Mouse (Mus musculus) WW6 (cell line): ENCODE results near the gene Slc6a21.

ENCODE experiments used
- DNase-seq: peaks from one replicate; pipeline ENCODE4 v3.0.0-alpha.2; 2013; ENCODE audit warnings: low read depth, low spot score

Slc6a21 gene

DNA sequence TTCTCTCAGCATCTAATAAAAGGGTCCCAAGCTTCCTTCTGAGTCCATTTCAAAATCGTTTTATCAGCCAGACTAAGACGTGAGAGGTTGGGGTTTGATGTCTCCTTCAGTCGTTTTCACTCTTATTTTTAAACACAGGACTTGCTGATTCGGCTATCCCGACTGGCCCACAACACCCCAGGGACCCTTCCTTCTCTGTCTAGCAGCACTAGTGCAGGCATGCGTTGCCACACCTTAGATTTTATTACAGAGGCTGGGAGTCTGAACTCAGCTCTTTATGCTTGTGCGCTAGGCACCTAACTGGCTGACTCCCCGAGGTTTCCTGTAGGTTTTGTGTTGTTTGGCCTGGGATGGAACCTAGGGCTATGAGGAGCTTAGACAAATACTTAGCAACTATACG lies 36.2 kb downstream of the Slc6a21 start:
- DNase-seq = no peak

DNA sequence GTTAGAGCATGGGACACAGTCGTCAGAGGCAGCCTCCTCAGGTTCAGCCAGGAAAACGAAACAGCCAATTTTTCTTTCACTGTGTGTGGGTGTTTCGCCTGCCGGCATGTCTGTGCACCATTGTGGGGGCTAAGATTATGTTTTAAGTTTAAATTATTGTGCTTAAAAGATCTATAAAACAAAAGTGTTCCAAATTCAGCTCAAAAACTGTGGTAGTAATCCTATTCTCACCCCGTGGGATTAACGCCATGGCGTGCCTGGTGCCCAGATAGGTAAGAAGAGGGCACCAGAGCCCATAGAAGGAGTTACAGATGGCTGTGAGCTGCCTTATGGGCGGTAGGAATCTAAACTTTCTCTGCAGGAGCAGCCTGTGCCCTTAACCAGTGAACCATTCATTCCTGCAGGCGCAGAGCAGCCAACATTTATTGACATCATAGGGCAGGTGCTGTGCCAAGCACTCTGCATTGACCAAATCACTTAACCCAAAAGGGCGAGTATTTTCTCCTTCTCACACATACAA lies 37.9 kb downstream of the Slc6a21 start:
- DNase-seq = no peak

DNA sequence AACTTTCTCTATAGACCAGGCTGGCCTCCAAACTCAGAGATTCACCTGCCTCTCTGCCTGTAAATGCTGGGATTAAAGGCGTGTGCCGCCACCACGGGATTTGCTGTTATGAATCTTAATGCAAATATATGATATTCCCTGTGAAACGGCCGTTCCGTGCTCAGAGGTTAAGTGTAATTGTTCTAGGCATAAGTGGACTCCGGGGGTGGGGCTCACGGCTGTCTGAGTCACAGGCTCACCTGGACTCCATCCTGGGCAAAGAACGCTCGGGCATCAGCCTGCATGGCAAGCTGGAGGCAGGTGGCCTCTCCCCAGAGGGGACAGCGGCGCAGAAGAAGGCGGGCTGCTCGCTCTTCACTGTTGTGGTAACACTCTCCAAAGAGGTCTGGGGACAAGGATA lies 39.2 kb downstream of the Slc6a21 start:
- DNase-seq = no peak

DNA sequence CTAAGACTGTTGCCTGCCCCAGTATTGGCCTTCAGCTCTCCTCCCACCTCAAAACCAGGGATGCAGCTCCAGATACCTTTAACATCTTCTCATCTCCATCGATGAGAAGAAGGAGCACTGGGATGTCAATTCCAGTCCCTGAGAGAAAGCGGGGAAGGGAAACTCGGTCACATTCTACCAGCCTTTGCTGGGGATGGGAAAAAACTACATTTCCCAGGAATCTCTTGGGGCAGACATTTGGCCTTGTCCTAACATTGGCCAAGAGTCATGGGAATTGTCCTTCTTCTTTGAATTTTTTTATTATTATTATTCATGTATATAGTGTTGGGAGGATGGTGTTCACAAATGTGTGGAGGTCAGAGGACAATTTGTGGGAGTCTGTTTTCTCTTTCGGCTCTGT lies 44.9 kb downstream of the Slc6a21 start:
- no peak for DNase-seq

DNA sequence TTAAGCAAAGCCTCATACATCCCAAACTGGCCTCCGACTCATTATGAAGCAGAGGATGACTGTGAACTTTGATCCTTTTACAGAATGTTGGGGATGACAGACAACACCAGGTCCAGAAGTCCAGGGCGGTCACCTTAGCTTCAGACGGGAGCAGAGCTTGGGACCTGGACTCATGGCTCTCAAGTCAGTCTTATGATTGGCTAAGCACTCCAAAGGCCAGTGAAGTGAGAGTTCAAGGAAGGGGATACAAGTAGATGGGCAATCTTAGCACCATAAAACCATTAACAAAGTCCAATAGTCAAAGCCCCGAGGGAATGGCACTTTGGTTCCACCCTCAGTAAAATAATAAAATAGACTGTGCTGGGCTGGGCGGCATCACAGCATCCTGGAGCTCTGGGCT lies 45.8 kb downstream of the Slc6a21 start:
- no peak for DNase-seq

DNA sequence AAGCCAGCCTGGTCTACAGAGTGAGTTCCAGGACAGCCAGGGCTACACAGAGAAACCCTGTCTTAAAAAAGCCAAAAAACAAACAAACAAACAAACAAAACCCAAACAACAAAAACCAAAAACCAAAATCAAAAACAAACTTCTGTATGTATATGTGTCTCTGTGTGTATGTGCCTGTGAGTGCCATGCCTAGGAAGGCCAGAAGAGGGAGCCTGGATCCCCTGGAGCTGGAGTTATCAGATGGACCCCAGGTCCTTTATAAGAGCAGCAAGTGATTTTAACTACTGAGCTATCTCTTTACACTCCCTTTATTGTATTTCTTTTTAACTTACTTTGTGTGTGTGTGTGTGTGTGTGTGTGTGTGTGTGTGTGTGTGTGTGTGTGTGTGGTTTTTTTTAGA lies 48.5 kb downstream of the Slc6a21 start:
- no peak for DNase-seq

DNA sequence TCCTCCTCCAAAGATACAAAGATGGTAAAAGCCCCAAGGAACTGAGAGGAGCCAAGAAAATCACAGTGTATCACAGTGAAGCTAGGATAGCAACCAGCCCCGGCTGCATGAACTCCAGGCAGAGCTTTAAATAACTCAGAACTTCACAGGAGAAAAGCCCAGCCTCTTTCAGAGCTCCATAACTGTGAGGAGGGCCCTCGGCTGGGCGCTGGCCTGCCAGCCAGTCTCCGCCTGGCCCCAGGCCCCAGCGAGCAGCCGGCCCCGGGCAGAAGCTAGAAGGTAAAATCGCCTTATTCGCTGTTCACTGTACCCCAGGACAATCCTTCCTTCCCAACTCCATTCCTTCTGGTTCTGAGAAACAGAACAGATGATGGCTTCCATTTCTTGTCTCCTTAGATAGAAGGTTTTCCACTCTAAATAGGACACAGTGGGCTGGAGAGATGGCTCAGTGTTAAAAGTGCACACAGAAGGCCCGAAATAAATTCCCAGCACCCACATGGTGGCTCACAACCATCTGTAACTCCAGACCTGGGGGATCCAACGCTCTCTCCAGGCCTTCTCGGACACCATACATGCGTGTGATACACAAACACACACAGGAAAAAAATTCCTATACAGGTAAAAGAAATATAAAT lies 51.6 kb downstream of the Slc6a21 start:
- no peak for DNase-seq

DNA sequence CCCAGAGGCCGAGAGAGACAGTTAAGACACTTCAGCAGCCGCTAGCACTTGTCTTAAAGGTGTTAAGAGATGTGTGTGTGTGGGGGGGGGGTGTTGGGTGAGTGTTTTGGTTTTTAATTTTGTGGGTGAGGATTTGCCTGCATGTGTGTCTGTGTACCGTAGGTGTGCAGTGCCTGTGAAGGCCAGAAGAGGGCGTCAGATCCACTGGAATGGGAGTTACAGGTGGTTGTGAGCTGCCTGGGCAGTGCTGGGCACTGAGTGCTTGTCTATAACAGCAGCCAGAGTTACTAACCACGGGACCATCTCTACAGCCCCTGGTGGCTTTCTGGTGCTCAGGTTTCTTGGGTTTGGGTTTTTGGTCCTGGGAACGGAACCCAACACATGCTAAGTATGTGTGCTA lies 54.2 kb downstream of the Slc6a21 start:
- no peak for DNase-seq

DNA sequence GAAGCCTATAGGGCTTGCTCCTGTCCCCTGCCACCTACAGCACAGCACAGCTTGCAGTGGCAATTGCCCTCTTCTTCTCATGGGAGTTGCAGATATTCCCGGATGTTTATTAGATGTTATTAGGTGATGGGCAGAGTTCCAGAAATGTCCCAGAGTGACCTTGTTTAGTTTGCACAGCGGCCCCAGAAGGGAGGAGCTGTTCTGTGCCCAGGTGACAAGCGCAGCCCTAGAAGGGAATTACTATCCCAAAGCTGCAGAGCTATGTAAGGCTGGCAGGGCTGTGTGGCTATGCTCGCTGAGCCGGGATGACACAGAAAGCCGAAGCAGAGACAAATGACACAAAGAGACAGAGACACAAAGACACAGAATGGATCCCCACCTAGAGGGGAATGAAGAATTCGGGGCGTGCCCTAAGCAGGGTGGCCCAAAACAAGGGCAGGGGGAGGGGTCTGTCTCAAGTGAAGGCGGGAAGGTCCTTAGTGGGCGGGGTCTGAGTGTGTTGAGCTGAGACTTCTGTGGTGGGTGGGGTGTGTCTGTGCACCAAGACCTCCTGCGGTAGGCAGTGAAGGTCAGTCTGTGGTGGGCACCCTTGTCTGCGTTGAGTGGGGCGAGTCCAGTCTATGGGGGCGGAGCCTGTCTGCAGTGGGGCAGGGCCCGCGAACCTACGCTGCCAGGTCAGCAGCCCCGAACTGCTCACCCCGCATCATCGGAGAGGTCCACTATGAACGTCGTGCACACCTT lies 55.5 kb downstream of the Slc6a21 start:
- peak; percentile 77 for DNase-seq

DNA sequence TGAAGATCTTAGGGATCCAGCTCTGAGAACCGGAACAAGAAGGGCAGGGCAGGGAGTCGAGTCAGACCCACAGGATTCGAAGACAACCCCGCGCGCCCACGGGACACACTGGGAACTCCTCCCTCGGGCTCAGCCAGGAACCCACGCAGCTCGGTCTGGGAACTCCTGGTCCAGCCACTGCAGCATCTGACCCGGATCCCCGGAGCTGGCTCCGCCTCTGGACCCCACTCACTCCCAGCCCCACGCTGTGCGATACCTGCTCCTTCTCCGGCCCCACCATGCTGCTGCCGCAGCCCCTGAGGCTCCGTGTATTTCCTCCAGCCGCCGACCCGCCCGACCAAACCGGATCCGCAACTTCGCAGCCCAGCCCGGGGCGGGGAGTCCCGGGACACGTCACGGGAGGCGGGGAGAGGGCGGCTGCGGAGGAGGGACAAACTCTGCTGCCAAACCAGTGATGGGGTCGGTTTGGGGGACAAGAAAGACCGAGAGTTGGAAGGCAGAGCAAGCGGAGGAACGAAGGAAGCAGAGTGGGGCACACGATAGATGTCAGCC lies 56.2 kb downstream of the Slc6a21 start, which contains the start of gene Trpm4:
Trpm4 (minus strand) TSS at position 350 of the 552 bp plus-strand sequence.
- no peak for DNase-seq

DNA sequence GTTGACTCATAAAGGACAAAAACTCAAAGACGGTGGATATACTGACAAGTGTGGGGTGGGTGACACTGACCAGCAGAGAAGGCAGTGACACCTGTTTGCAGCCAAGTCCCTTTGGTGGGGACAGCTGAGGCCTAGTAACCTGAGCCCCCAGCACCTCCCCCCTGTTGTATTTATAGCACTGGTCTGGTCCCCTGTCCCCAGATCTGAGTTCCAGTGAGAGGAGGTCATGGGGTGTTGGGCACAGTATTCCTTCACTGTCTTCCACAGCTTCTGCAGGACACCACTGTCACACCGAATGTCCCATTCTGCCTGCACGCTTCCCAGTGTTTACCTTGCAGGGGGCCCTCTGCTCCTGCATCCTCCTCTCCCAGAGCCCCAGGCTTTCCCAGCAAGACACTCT lies 57.3 kb downstream of the Slc6a21 start:
- no peak for DNase-seq

DNA sequence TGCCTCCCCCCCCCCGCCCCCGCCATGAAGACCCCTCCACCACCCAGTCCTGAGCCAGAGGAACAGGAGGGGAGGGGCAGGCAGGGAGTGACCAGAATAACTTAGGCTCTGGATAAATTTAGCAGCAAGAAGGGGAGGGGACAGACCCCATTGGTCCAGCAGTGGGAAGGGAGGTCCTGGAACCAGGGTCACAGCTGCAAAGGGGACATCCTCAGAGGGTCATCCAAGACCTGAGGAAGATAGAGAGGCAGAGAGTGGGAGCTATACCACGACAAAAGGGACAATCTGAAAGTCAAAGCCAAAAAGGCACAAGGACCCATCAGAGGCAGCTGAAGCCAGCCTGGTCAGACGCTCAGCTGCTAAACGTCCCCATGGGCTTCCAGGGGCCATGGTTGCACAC lies 57.7 kb downstream of the Slc6a21 start, which contains the start of gene Hrc:
Hrc (plus strand) TSS at position 235 of the 400 bp plus-strand sequence.
- DNase-seq = no peak

DNA sequence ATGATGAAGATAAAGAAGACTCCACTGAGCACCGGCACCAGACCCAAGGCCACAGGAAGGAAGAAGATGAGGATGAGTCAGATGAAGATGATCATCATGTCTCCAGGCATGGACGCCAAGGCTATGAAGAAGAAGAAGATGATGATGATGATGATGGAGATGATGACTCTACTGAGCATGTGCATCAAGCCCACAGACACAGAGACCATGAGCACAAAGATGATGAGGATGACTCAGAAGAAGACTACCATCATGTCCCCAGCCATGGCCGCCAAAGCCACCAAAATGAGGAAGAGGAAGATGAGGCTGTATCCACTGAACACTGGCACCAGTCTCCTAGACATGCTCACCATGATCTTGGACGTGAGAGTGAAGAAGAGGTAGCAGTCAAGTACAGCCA lies 59.0 kb downstream of the Slc6a21 start:
- DNase-seq = no peak

DNA sequence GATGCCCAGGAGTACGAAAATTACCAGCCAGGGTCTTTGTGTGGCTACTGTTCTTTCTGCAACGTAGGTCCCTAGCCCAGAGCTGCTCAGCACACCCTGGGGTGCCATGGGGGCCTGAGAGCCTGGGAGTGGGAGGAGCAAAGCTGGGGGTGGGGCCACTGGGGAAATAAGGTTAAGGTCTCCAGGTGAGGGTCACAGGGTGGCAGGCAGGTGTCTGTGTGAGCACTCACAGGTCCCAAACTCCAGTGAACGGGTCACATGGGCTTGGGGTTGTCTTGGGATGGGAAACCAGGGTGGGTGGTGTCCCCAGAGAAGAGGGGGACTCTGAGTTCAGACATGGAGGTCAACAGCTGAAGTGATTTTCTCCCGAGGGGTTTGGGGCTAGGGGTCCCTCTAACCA lies 60.2 kb downstream of the Slc6a21 start:
- no peak for DNase-seq

DNA sequence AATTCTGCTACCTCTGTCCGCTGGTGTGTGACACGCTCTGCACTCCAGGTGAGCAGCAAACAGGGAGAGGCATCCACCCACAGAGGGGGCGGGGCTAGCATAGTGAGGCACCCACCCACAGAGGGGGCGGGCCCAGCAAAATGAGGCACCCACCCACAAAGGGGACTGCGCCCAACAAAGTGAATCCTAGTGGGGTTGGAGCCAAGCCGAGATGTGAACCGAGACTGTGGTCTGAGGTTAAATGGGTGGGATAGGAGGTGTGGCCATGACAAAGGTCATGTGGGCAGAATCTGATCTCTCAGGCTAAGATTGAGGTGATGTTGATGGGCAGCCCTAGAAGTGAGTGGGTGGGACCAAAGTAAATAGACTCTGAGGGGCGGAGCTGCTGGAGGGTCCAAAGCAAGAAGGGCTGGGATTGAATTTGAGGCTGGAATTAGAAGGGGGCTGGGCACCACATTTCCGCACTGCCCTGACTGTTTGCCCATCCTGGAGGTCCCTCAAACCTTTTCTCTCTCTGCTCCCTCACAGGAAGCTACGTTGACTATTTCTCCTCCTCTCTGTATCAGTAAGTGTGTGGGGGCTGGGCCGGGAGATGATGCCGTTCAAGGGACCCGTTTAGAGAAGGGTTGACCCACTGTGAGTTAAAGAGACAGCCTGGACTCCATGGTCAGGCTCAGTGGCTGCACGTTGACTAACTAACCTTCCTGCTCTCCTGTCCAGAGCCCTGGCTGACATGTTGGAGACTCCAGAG lies 61.0 kb downstream of the Slc6a21 start:
- no peak for DNase-seq
